Mouse (Mus musculus): ENCODE measurements at regions not wholly inside any gene's neighbourhood (a gene's known extent, or its start where the extent isn't known, plus 50 kb on each side); places are given as distances from the start of the nearest gene placed in this dataset.

GRCm38 (mm10) chr1:186393005-186393404, 275.9 kb upstream of the Lyplal1 start:
- no peak overlapping the region for H3K4me3 ChIP-seq (ENCODE audit: low read depth, low read length)
- H3K36me3 ChIP-seq (ENCODE audit: control insufficient read depth, insufficient read depth, low read length), result no peaks in the 10 kb centered on the region
- no peaks in the 10 kb centered on the region for H3K27me3 ChIP-seq (ENCODE audit: control insufficient read depth, insufficient read depth, low read length)
- H3K9ac ChIP-seq (ENCODE audit: low read depth, low read length), result no peak overlapping the region
- no peak overlapping the region for H3K4me2 ChIP-seq
- ATAC-seq (replicated peaks; ENCODE audit: insufficient number of reproducible peaks, low FRiP score, low TSS enrichment), result no peak
- no peaks in the 10 kb centered on the region for H3K4me1 ChIP-seq (ENCODE audit: control insufficient read depth, insufficient read depth, low read length)
- no peak overlapping the region for H3K27ac ChIP-seq (ENCODE audit: low read depth, low read length)
- no peaks in the 10 kb centered on the region for H3K9me3 ChIP-seq (replicated peaks; ENCODE audit: control insufficient read depth, low read length)
- 41% methylated on average over 5 of the region's 5 CpGs for WGBS (ENCODE audit: insufficient replicate concordance)

DNA sequence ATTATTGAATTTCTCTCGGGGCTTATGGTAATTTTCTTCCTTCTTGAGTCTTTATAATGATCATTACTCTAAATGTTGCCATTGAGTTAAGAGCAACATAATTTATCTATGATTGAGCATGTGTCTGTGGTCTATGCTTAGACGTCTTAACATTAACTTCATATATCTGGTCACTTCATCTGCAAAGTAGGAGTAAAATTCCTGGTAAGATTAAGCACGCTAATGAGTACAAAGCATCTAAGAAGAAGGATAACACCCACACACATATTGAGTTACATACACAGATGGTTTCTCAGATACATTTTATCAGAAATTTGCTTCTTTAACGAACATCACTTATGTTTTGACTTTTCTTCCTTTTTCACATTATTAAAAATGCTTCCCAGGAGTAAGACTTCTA, 267.3 kb upstream of the Lyplal1 start:
- ATAC-seq (replicated peaks; ENCODE audit: insufficient number of reproducible peaks, low FRiP score, low TSS enrichment), result no peak
- H3K4me3 ChIP-seq (ENCODE audit: low read depth, low read length), result no peak overlapping the region
- WGBS (ENCODE audit: insufficient replicate concordance), result 74% methylated on average over 4 of the region's 4 CpGs
- no peaks in the 10 kb centered on the region for H3K27me3 ChIP-seq (ENCODE audit: control insufficient read depth, insufficient read depth, low read length)
- no peak overlapping the region for H3K9ac ChIP-seq (ENCODE audit: low read depth, low read length)
- H3K36me3 ChIP-seq (ENCODE audit: control insufficient read depth, insufficient read depth, low read length), result no peaks in the 10 kb centered on the region
- H3K9me3 ChIP-seq (replicated peaks; ENCODE audit: control insufficient read depth, low read length), result no peaks in the 10 kb centered on the region
- no peak overlapping the region for H3K27ac ChIP-seq (ENCODE audit: low read depth, low read length)
- no peak overlapping the region for H3K4me2 ChIP-seq
- no peaks in the 10 kb centered on the region for H3K4me1 ChIP-seq (ENCODE audit: control insufficient read depth, insufficient read depth, low read length)

- Histone ChIP-seq H3K9ac (ENCODE audit: low read depth, low read length) (no peak overlapping the region), H3K27ac (ENCODE audit: low read depth, low read length) (no peak overlapping the region), H3K36me3 (ENCODE audit: control insufficient read depth, insufficient read depth, low read length) (no peaks in the 10 kb centered on the region), H3K4me3 (ENCODE audit: low read depth, low read length) (no peak overlapping the region), H3K9me3 (replicated peaks; ENCODE audit: control insufficient read depth, low read length) (no peaks in the 10 kb centered on the region), H3K4me2 (no peak overlapping the region), H3K4me1 (ENCODE audit: control insufficient read depth, insufficient read depth, low read length) (no peaks in the 10 kb centered on the region), H3K27me3 (ENCODE audit: control insufficient read depth, insufficient read depth, low read length) (no peaks in the 10 kb centered on the region)
- WGBS (ENCODE audit: insufficient replicate concordance), result 76% methylated on average over 2 of the region's 2 CpGs
- ATAC-seq (replicated peaks; ENCODE audit: insufficient number of reproducible peaks, low FRiP score, low TSS enrichment), result no peak
Measured at GRCm38 (mm10) chr1:186383453-186383852, 266.3 kb upstream of the Lyplal1 start.

- H3K4me1 ChIP-seq (ENCODE audit: control insufficient read depth, insufficient read depth, low read length), result no peaks in the 10 kb centered on the region
- no peaks in the 10 kb centered on the region for H3K9me3 ChIP-seq (replicated peaks; ENCODE audit: control insufficient read depth, low read length)
- H3K36me3 ChIP-seq (ENCODE audit: control insufficient read depth, insufficient read depth, low read length), result no peaks in the 10 kb centered on the region
- no peak overlapping the region for H3K4me3 ChIP-seq (ENCODE audit: low read depth, low read length)
- H3K4me2 ChIP-seq, result no peak overlapping the region
- WGBS (ENCODE audit: insufficient replicate concordance), result 78% methylated on average over 3 of the region's 3 CpGs
- H3K27ac ChIP-seq (ENCODE audit: low read depth, low read length), result no peak overlapping the region
- no peaks in the 10 kb centered on the region for H3K27me3 ChIP-seq (ENCODE audit: control insufficient read depth, insufficient read depth, low read length)
- no peak overlapping the region for H3K9ac ChIP-seq (ENCODE audit: low read depth, low read length)
- ATAC-seq (replicated peaks; ENCODE audit: insufficient number of reproducible peaks, low FRiP score, low TSS enrichment), result no peak
Measured at GRCm38 (mm10) chr1:186383006-186383405, 265.9 kb upstream of the Lyplal1 start.

GRCm38 (mm10) chr1:186379938-186380847, 263.1 kb upstream of the Lyplal1 start:
- ATAC-seq (replicated peaks; ENCODE audit: insufficient number of reproducible peaks, low FRiP score, low TSS enrichment), result no peak
- Histone ChIP-seq H3K4me3 (ENCODE audit: low read depth, low read length) (no peak overlapping the region), H3K27ac (ENCODE audit: low read depth, low read length) (no peak overlapping the region), H3K9ac (ENCODE audit: low read depth, low read length) (no peak overlapping the region), H3K9me3 (replicated peaks; ENCODE audit: control insufficient read depth, low read length) (no peaks in the 10 kb centered on the region), H3K27me3 (ENCODE audit: control insufficient read depth, insufficient read depth, low read length) (no peaks in the 10 kb centered on the region), H3K4me2 (no peak overlapping the region), H3K36me3 (ENCODE audit: control insufficient read depth, insufficient read depth, low read length) (no peaks in the 10 kb centered on the region), H3K4me1 (ENCODE audit: control insufficient read depth, insufficient read depth, low read length) (no peaks in the 10 kb centered on the region)
- 81% methylated on average over 10 of the region's 10 CpGs for WGBS (ENCODE audit: insufficient replicate concordance)

- 27% methylated on average over 9 of the region's 9 CpGs for WGBS (ENCODE audit: insufficient replicate concordance)
- Histone ChIP-seq H3K9me3 (replicated peaks; ENCODE audit: control insufficient read depth, low read length) (no peaks in the 10 kb centered on the region), H3K36me3 (ENCODE audit: control insufficient read depth, insufficient read depth, low read length) (no peaks in the 10 kb centered on the region), H3K27me3 (ENCODE audit: control insufficient read depth, insufficient read depth, low read length) (no peaks in the 10 kb centered on the region), H3K27ac (ENCODE audit: low read depth, low read length) (0 out of 2 replicates have a peak overlapping the region, but pooled peaks have one; percentile 6), H3K4me3 (ENCODE audit: low read depth, low read length) (no peak overlapping the region), H3K9ac (ENCODE audit: low read depth, low read length) (no peak overlapping the region), H3K4me1 (ENCODE audit: control insufficient read depth, insufficient read depth, low read length) (no peaks in the 10 kb centered on the region), H3K4me2 (no peak overlapping the region)
- ATAC-seq (replicated peaks; ENCODE audit: insufficient number of reproducible peaks, low FRiP score, low TSS enrichment), result no peak
Measured at GRCm38 (mm10) chr1:186376906-186377623, 260.0 kb upstream of the Lyplal1 start.

DNA sequence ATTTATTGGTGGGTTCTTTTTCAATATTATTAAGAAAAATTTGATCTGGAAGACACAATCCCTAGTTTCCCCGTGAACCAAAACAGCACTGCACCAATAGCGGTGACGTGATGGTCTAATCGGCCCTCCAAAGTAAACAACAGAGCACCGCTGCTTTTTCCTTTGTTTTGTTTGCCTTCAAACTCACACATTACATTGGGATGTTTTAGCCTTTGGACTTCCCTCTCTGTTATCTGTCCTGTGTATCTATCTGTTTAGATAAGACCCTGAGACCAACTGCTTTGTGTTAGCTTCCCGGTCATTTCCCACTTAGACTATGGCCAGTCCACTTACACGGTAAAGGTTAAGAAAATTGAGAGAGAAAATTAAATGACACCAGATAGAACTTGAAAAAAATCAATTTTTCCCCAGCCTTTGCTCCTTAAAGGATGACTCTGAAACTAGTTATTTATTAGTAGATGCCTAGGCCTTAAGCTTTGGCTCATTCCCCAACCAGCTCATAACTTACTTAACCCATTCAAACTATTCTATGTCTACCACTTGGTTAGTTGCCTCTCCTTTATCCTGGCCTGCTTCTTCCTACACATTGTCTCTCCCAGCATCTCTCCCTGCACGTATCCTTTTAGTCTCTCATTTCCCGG, 257.0 kb upstream of the Lyplal1 start:
- no peaks in the 10 kb centered on the region for H3K4me1 ChIP-seq (ENCODE audit: control insufficient read depth, insufficient read depth, low read length)
- H3K9me3 ChIP-seq (replicated peaks; ENCODE audit: control insufficient read depth, low read length), result peaks cover 2% of the 10 kb centered on the region; the same call in 1 of the 2 replicates
- H3K36me3 ChIP-seq (ENCODE audit: control insufficient read depth, insufficient read depth, low read length), result no peaks in the 10 kb centered on the region
- H3K4me2 ChIP-seq, result no peak overlapping the region
- H3K27ac ChIP-seq (ENCODE audit: low read depth, low read length), result no peak overlapping the region
- no peak for ATAC-seq (replicated peaks; ENCODE audit: insufficient number of reproducible peaks, low FRiP score, low TSS enrichment)
- no peak overlapping the region for H3K9ac ChIP-seq (ENCODE audit: low read depth, low read length)
- no peaks in the 10 kb centered on the region for H3K27me3 ChIP-seq (ENCODE audit: control insufficient read depth, insufficient read depth, low read length)
- 49% methylated on average over 9 of the region's 9 CpGs for WGBS (ENCODE audit: insufficient replicate concordance)
- H3K4me3 ChIP-seq (ENCODE audit: low read depth, low read length), result no peak overlapping the region

GRCm38 (mm10) chr1:186373386-186373785, 256.3 kb upstream of the Lyplal1 start:
- Histone ChIP-seq H3K4me2 (no peak overlapping the region), H3K27me3 (ENCODE audit: control insufficient read depth, insufficient read depth, low read length) (no peaks in the 10 kb centered on the region), H3K9ac (ENCODE audit: low read depth, low read length) (no peak overlapping the region), H3K4me3 (ENCODE audit: low read depth, low read length) (no peak overlapping the region), H3K4me1 (ENCODE audit: control insufficient read depth, insufficient read depth, low read length) (no peaks in the 10 kb centered on the region), H3K9me3 (replicated peaks; ENCODE audit: control insufficient read depth, low read length) (peaks cover 2% of the 10 kb centered on the region; the same call in 1 of the 2 replicates), H3K36me3 (ENCODE audit: control insufficient read depth, insufficient read depth, low read length) (no peaks in the 10 kb centered on the region), H3K27ac (ENCODE audit: low read depth, low read length) (no peak overlapping the region)
- no peak for ATAC-seq (replicated peaks; ENCODE audit: insufficient number of reproducible peaks, low FRiP score, low TSS enrichment)
- 50% methylated on average over 4 of the region's 4 CpGs for WGBS (ENCODE audit: insufficient replicate concordance)
